Mouse (Mus musculus) stomach, postnatal 0 days (tissue): Measurements from ENCODE around the gene Otof.

ENCODE experiments used
- CTCF ChIP-seq: IDR thresholded peaks from 2 replicates; pipeline ENCODE4 v1.5.1; 2016; ENCODE audit warnings: antibody characterized with exemption, low read depth, mild to moderate bottlenecking, moderate library complexity
- EP300 ChIP-seq: optimal IDR thresholded peaks from 2 replicates; pipeline ENCODE3; 2016; ENCODE audit warnings: antibody characterized with exemption

DNA sequence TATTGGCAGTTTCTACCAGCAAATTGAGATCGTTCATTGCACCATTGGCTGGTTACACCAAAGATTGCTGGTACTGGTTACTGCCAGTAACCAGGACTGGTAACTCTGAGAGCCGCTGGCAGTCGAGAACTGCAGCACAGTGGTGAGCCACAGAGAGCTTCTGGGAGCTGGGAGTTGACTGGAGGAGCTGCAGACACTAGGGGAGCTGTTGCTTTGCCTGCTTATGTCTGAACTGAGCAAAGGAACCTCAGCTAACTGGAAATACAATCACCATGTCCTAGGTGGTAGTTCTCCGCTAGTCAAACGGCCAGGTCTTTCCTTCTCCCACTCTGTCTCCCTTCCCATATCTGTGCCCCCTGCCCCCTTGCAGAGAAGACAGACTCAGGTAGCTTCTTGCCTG lies 19.5 kb downstream of the Otof start:
- TF ChIP-seq CTCF (peak; percentile 71), EP300 (no peak)
